Mouse (Mus musculus): ENCODE measurements around the gene Glcci1. TPM values are rescaled to one million over a fixed set of nuclear protein-coding genes. Genes with fewer than 3 reads are reported as not detected.
"Not testable (repeated sequence)": the region's sequence is repeated elsewhere in the genome, so short reads cannot be mapped to it uniquely, and the experiment has no call there.

The Glcci1 gene
- polyA plus RNA-seq, 1 experiment from 2014 or later = 14.1 TPM

- no peaks in the 10 kb centered on the region for H3K27me3 ChIP-seq (ENCODE audit: control insufficient read depth, insufficient read depth, low read length)
- H3K9me3 ChIP-seq (ENCODE audit: control insufficient read depth, low read length) = no peaks in the 10 kb centered on the region
- no peak for ATAC-seq (ENCODE audit: low FRiP score, low TSS enrichment)
- no peak overlapping the region for H3K9ac ChIP-seq (replicated peaks; ENCODE audit: low read length)
- H3K27ac ChIP-seq (replicated peaks; ENCODE audit: low read depth, low read length) = no peak overlapping the region
- no peak overlapping the region for H3K4me2 ChIP-seq (ENCODE audit: low read length)
- DNase-seq = no peak
- no peaks in the 10 kb centered on the region for H3K36me3 ChIP-seq (ENCODE audit: control insufficient read depth, insufficient read depth, low read length)
- 93% methylated on average over 4 of the region's 4 CpGs for WGBS
- no peak overlapping the region for H3K4me3 ChIP-seq (replicated peaks; ENCODE audit: low read depth, low read length)
- H3K4me1 ChIP-seq (ENCODE audit: control insufficient read depth, insufficient read depth, low read length) = no peaks in the 10 kb centered on the region
These were observed 11.8 kb downstream of the Glcci1 start for GRCm38 (mm10) chr6:8521231-8521630.

- DNase-seq (no peak), ATAC-seq (ENCODE audit: low FRiP score, low TSS enrichment) (no peak)
- no peaks in the 10 kb centered on the region for H3K4me1 ChIP-seq (ENCODE audit: control insufficient read depth, insufficient read depth, low read length)
- H3K4me3 ChIP-seq (replicated peaks; ENCODE audit: low read depth, low read length) = no peak overlapping the region
- H3K9ac ChIP-seq (replicated peaks; ENCODE audit: low read length) = no peak overlapping the region
- no peak overlapping the region for H3K27ac ChIP-seq (replicated peaks; ENCODE audit: low read depth, low read length)
- no peaks in the 10 kb centered on the region for H3K27me3 ChIP-seq (ENCODE audit: control insufficient read depth, insufficient read depth, low read length)
- H3K4me2 ChIP-seq (ENCODE audit: low read length) = no peak overlapping the region
- 95% methylated on average over 5 of the region's 5 CpGs for WGBS
- H3K9me3 ChIP-seq (ENCODE audit: control insufficient read depth, low read length) = no peaks in the 10 kb centered on the region
- H3K36me3 ChIP-seq (ENCODE audit: control insufficient read depth, insufficient read depth, low read length) = no peaks in the 10 kb centered on the region
These were observed 15.3 kb downstream of the Glcci1 start for GRCm38 (mm10) chr6:8524717-8525116.

GRCm38 (mm10) chr6:8531104-8531894, 21.9 kb downstream of the Glcci1 start:
- H3K27ac ChIP-seq (replicated peaks; ENCODE audit: low read depth, low read length) = no peak overlapping the region
- DNase-seq (no peak), ATAC-seq (ENCODE audit: low FRiP score, low TSS enrichment) (no peak)
- H3K4me1 ChIP-seq (ENCODE audit: control insufficient read depth, insufficient read depth, low read length) = no peaks in the 10 kb centered on the region
- no peak overlapping the region for H3K4me3 ChIP-seq (replicated peaks; ENCODE audit: low read depth, low read length)
- WGBS = 90% methylated on average over 4 of the region's 4 CpGs
- no peaks in the 10 kb centered on the region for H3K27me3 ChIP-seq (ENCODE audit: control insufficient read depth, insufficient read depth, low read length)
- no peaks in the 10 kb centered on the region for H3K9me3 ChIP-seq (ENCODE audit: control insufficient read depth, low read length)
- H3K9ac ChIP-seq (replicated peaks; ENCODE audit: low read length) = no peak overlapping the region
- H3K36me3 ChIP-seq (ENCODE audit: control insufficient read depth, insufficient read depth, low read length) = no peaks in the 10 kb centered on the region
- H3K4me2 ChIP-seq (ENCODE audit: low read length) = no peak overlapping the region

GRCm38 (mm10) chr6:8536944-8537343, 27.5 kb downstream of the Glcci1 start:
- 82% methylated on average over 2 of the region's 2 CpGs for WGBS
- no peak overlapping the region for H3K4me2 ChIP-seq (ENCODE audit: low read length)
- DNase-seq (no peak), ATAC-seq (ENCODE audit: low FRiP score, low TSS enrichment) (no peak)
- no peak overlapping the region for H3K4me3 ChIP-seq (replicated peaks; ENCODE audit: low read depth, low read length)
- H3K9me3 ChIP-seq (ENCODE audit: control insufficient read depth, low read length) = no peaks in the 10 kb centered on the region
- H3K36me3 ChIP-seq (ENCODE audit: control insufficient read depth, insufficient read depth, low read length) = no peaks in the 10 kb centered on the region
- H3K4me1 ChIP-seq (ENCODE audit: control insufficient read depth, insufficient read depth, low read length) = no peaks in the 10 kb centered on the region
- no peak overlapping the region for H3K9ac ChIP-seq (replicated peaks; ENCODE audit: low read length)
- no peak overlapping the region for H3K27ac ChIP-seq (replicated peaks; ENCODE audit: low read depth, low read length)
- no peaks in the 10 kb centered on the region for H3K27me3 ChIP-seq (ENCODE audit: control insufficient read depth, insufficient read depth, low read length)

GRCm38 (mm10) chr6:8541531-8541930, 32.1 kb downstream of the Glcci1 start:
- H3K9me3 ChIP-seq (ENCODE audit: control insufficient read depth, low read length); H3K9ac ChIP-seq (replicated peaks; ENCODE audit: low read length); H3K4me2 ChIP-seq (ENCODE audit: low read length); H3K4me3 ChIP-seq (replicated peaks; ENCODE audit: low read depth, low read length); H3K36me3 ChIP-seq (ENCODE audit: control insufficient read depth, insufficient read depth, low read length); H3K27me3 ChIP-seq (ENCODE audit: control insufficient read depth, insufficient read depth, low read length); ATAC-seq (ENCODE audit: low FRiP score, low TSS enrichment); H3K27ac ChIP-seq (replicated peaks; ENCODE audit: low read depth, low read length); H3K4me1 ChIP-seq (ENCODE audit: control insufficient read depth, insufficient read depth, low read length); DNase-seq: not testable (repeated sequence)
- WGBS = 86% methylated on average over 4 of the region's 4 CpGs

GRCm38 (mm10) chr6:8544822-8545221, 35.4 kb downstream of the Glcci1 start:
- no peak for DNase-seq
- H3K27ac ChIP-seq (replicated peaks; ENCODE audit: low read depth, low read length) = no peak overlapping the region
- H3K4me1 ChIP-seq (ENCODE audit: control insufficient read depth, insufficient read depth, low read length) = no peaks in the 10 kb centered on the region
- H3K4me3 ChIP-seq (replicated peaks; ENCODE audit: low read depth, low read length) = no peak overlapping the region
- no peak for ATAC-seq (ENCODE audit: low FRiP score, low TSS enrichment)
- 95% methylated on average over 5 of the region's 5 CpGs for WGBS
- 0 out of 2 replicates have a peak, but pooled peaks cover 2% of the 10 kb centered on the region for H3K36me3 ChIP-seq (ENCODE audit: control insufficient read depth, insufficient read depth, low read length)
- H3K27me3 ChIP-seq (ENCODE audit: control insufficient read depth, insufficient read depth, low read length) = no peaks in the 10 kb centered on the region
- H3K4me2 ChIP-seq (ENCODE audit: low read length) = no peak overlapping the region
- H3K9me3 ChIP-seq (ENCODE audit: control insufficient read depth, low read length) = no peaks in the 10 kb centered on the region
- H3K9ac ChIP-seq (replicated peaks; ENCODE audit: low read length) = no peak overlapping the region

- 0 out of 2 replicates have a peak, but pooled peaks cover 2% of the 10 kb centered on the region for H3K36me3 ChIP-seq (ENCODE audit: control insufficient read depth, insufficient read depth, low read length)
- H3K4me1 ChIP-seq (ENCODE audit: control insufficient read depth, insufficient read depth, low read length) = no peaks in the 10 kb centered on the region
- H3K27me3 ChIP-seq (ENCODE audit: control insufficient read depth, insufficient read depth, low read length) = no peaks in the 10 kb centered on the region
- H3K4me2 ChIP-seq (ENCODE audit: low read length) = no peak overlapping the region
- whole genome bisulfite sequencing = 97% methylated on average over 7 of the region's 7 CpGs
- DNase-seq (no peak), ATAC-seq (ENCODE audit: low FRiP score, low TSS enrichment) (no peak)
- H3K9me3 ChIP-seq (ENCODE audit: control insufficient read depth, low read length) = no peaks in the 10 kb centered on the region
- no peak overlapping the region for H3K4me3 ChIP-seq (replicated peaks; ENCODE audit: low read depth, low read length)
- H3K27ac ChIP-seq (replicated peaks; ENCODE audit: low read depth, low read length) = no peak overlapping the region
- no peak overlapping the region for H3K9ac ChIP-seq (replicated peaks; ENCODE audit: low read length)
These were observed 36.4 kb downstream of the Glcci1 start for GRCm38 (mm10) chr6:8545780-8546179.

GRCm38 (mm10) chr6:8551155-8551554, 41.8 kb downstream of the Glcci1 start:
- 94% methylated on average over 2 of the region's 2 CpGs for WGBS

More at GRCm38 (mm10) chr6:8551155-8551554, 41.8 kb downstream of the Glcci1 start:
- 0 out of 2 replicates have a peak, but pooled peaks cover 3% of the 10 kb centered on the region for H3K36me3 ChIP-seq (ENCODE audit: control insufficient read depth, insufficient read depth, low read length)
- no peaks in the 10 kb centered on the region for H3K9me3 ChIP-seq (ENCODE audit: control insufficient read depth, low read length)
- H3K4me3 ChIP-seq (replicated peaks; ENCODE audit: low read depth, low read length) = no peak overlapping the region
- no peak overlapping the region for H3K9ac ChIP-seq (replicated peaks; ENCODE audit: low read length)
- DNase-seq (no peak), ATAC-seq (ENCODE audit: low FRiP score, low TSS enrichment) (no peak)
- H3K27ac ChIP-seq (replicated peaks; ENCODE audit: low read depth, low read length) = no peak overlapping the region
- no peaks in the 10 kb centered on the region for H3K27me3 ChIP-seq (ENCODE audit: control insufficient read depth, insufficient read depth, low read length)
- H3K4me1 ChIP-seq (ENCODE audit: control insufficient read depth, insufficient read depth, low read length) = no peaks in the 10 kb centered on the region
- no peak overlapping the region for H3K4me2 ChIP-seq (ENCODE audit: low read length)

Data from midbrain, embryonic 14.5 days (tissue).